Mouse (Mus musculus) lung, adult 2 months (tissue): ENCODE data around the gene Mip.

Experiments
- CTCF ChIP-seq: fragments of 200-500 bp; IDR thresholded peaks from 2 replicates; pipeline ENCODE4 v1.5.1; 2011; ENCODE audit warnings: mild to moderate bottlenecking, low read length, control low read depth; ENCODE audit not compliant: insufficient read depth
- POLR2A ChIP-seq: fragments of 200-500 bp; IDR thresholded peaks from 2 replicates; pipeline ENCODE4 v1.6.1; 2011; ENCODE audit warnings: low read depth, mild to moderate bottlenecking, control low read depth, low read length, borderline replicate concordance; ENCODE audit errors: extremely low read depth

DNA sequence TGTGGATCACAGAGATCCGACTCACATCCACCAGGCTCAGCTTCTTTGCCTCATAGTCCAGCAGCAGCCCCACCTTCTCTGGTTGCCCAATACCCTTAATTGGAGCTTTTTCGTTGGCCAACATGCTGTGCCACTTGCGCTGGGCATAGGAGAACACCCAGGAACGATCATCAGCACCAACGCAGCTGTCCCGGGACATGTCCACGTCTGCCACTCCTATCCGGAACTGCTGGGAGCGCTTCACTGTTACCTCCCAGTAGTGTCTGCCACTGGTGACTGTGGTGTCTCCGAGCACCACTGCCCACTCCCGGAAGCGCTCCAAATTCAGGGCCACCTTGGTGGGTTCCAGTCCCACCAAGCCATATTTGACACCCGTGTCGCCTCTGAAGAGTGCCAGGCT is 14.7 kb upstream of the Mip start:
- TF ChIP-seq CTCF, result no peak
- no peak for TF ChIP-seq POLR2A
